Mouse (Mus musculus): Measurements from ENCODE around the gene Timm8b. TPM values are rescaled to one million over a fixed set of nuclear protein-coding genes. Genes with fewer than 3 reads are reported as not detected.

The Timm8b gene
- total RNA-seq (2021) = 100 to 1,000 TPM; 140 to 148 TPM
- long read RNA-seq, experiment 1, transcript Timm8b-201 (2 exons, 518 nt) = major isoform, 48 of 49 reads
- long read RNA-seq, experiment 1, partial matches to known transcripts = 0 of 49 reads
- long read RNA-seq, experiment 1, other reads (novel, unspliced or antisense) = 1 of 49 reads
- long read RNA-seq, experiment 2, transcript Timm8b-201 (2 exons, 518 nt) = major isoform, 50 of 50 reads
- long read RNA-seq, experiment 2, partial matches to known transcripts = 0 of 50 reads
- long read RNA-seq, experiment 2, other reads (novel, unspliced or antisense) = 0 of 50 reads

DNA sequence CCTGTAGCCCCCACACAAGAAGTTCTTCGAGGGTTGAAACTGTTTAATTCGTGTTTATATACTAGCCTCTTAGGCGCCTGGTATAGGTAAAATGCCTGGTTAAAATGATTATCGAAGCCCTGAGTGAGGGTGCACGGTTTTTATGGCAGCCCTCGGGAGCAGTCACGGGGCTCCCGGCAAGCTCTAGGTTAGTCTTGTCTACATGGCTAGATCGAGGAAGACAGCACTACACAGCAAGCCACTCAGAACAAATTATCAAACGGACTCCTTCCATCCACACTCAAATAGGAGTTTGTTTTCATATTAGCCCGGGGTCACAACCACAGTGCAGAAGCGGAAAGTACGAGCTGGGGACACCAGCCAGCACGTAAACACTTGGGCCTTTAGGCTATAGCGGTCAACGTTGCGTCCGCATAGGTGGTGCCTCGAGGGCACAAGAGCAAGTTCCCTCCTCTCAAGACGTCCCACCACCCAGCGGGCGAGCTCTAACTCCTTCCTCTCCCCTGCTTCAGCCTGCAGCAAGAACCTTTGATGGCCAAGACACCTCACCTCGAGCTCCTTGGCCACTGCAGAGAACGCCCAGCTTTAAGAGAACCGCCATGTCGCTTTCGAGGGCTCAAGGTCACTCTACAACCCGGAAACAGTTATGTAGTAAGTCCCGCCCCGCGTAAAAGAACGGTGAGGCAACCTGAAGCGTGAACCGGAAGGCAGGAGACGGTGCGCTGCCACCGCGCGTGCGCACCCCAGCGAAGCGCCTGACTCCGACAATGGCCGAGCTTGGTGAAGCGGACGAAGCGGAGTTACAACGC, at the start of gene Timm8b, which contains the start of gene Sdhd:
Gene Timm8b, plus strand, starts transcription at position 722 of the 809 bp plus-strand sequence.
Gene Sdhd, minus strand, starts transcription at position 624 of the 809 bp plus-strand sequence.
- DNase-seq = peak; percentile 87

- no peak for DNase-seq
These were observed 49.2 kb upstream of the Timm8b start, which contains the start of gene Il18 for GRCm38 (mm10) chr9:50554241-50555093. Gene Il18 (plus strand): TSS chr9:50554827.

DNA sequence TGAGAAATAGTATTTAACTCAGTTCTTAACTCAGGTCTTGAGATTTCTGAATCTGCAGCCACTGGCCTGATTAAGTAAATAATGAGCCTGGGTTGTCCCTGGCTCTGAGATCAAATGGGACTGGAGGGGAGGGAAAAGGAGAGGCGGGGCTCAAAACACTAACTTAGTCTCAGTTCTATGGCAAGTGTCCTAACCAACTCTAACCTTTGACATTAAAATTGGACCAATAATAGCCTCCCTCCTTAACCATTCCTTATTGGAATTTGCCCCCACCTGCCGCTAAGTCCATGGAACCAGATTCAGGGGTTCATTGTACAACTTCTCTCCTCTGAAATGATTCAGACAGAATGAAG, 48.6 kb upstream of the Timm8b start, which contains the start of gene Bco2:
Gene Bco2, minus strand, starts transcription at position 88 of the 353 bp plus-strand sequence.
- DNase-seq = no peak

DNA sequence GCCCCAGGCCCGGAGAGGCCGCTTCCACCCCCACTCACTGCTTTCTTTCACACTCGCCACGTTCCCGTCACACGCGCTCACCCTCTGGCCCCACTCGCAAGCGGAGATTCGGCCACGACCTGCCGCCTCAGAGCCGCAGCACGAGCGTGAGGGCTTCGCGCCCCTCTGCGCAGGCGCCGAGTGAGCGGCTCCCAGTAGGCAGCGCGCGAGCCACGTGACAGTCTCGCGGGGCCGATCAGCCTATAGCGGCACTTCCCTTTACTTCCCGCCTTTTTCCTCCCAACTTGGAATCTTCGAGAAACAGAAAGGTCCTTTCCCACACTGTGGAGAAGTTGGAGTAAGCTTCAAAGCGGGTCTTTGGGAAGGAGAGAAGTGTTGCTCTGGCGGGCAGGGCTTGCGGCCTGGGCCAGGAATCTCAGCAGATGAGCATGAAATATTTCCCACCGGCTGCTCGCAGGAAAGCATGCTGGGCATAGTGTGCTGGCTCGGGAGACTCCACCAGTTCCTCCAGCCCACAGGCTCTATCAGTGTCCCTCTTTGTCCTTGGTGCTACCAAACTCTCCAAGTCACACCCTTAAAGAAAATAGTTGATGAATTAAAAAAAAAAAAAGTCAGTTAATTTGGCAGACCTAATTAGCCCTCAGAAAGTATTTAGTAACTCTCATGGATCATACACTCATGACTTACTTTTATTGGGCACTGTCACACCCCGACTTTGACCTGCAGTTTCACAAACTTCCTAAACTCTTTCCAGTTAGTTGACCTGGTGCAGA, 42.4 kb upstream of the Timm8b start, which contains the start of gene Tex12:
Gene Tex12, minus strand, starts transcription at position 181 of the 773 bp plus-strand sequence.
- DNase-seq = no peak

DNA sequence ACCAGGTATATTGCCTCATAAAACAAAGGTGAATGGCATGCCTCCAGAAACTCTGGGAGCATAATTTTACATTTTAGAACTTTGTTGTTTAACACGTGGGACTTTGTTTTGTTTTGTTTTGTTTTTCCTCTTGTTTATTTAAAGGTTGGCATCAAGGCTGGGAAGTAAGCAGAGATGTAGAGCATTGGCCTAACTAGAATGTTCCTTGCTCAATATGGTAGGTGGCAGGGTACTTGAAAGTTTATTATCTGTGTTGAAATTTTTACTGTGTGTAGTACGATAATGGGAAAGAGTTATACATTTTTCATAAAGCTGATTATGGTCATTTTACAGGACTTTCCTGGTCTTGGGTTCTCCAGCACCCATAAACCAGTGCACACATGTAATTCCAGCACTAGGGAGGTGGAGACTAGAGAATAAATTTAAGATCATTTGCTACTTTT, 41.8 kb upstream of the Timm8b start:
- DNase-seq = no peak

GRCm38 (mm10) chr9:50565173-50565572, 38.5 kb upstream of the Timm8b start:
- no peak for DNase-seq

GRCm38 (mm10) chr9:50565940-50566339, 37.8 kb upstream of the Timm8b start:
- no peak for DNase-seq

DNA sequence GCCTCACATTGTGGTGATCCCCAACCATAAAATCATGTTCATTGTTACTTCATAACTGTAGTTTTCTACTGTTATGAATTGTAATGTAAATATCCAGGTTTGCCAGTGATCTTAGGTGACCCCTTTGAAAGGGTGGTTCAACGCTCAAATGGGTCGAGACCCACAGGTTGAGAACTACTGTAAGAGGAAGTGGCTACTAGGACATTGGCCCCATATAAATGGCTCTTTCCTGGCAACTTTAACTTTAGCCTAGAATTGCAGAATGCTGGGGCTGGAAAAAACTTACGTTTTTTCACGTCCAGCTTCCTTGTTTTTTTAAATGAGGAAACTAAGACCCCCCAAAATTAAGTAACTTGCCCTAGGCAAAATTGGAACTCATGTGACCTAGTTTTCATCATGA, 36.3 kb upstream of the Timm8b start:
- DNase-seq = no peak

DNA sequence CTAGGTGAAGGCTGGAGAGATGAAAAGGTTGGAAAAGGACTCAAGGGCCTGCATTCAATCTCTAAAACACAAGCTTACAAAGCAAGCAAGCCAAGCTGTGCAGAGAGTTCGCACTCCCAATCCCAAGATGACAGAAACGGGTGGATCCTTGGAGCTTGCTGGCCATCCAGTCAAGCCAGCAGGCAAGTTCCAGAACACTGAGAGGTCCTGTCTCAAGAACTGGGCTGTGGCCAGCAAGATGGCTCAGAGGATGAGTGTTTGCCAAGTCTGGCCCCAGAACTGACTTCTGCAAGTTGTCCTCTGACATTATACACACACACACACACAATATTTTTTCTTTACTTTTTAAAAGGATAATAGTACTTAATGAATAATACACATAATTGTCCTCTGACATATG, 35.8 kb upstream of the Timm8b start:
- no peak for DNase-seq

- no peak for DNase-seq
These were observed 33.8 kb upstream of the Timm8b start for GRCm38 (mm10) chr9:50569599-50570525.

DNA sequence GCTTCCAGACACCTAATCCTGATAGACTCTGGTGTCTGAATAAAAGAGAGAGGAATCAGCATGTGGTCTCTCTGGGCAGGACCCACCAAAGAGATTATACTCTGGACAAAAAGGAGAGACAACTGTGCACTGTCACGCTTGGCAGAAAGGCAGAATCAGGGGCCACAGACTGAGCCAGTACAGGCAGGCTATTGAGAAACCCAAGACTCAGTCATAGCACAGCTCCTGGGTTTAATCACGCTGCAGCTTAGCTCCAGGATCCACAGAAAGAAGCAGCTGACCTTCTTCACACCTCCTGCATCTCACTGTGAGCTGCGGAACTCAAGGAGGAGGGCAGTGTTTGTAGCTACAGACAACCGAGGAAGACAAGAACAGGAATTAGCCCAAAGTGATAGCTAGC, 23.3 kb upstream of the Timm8b start:
- no peak for DNase-seq

GRCm38 (mm10) chr9:50585145-50585818, 18.4 kb upstream of the Timm8b start:
- no peak for DNase-seq

- no peak for DNase-seq
These were observed 16.8 kb upstream of the Timm8b start for GRCm38 (mm10) chr9:50586955-50587354.

GRCm38 (mm10) chr9:50590856-50591518, 12.7 kb upstream of the Timm8b start:
- no peak for DNase-seq

- no peak for DNase-seq
These were observed 10.8 kb upstream of the Timm8b start for GRCm38 (mm10) chr9:50592955-50593354.

- DNase-seq = peak; percentile 24
These were observed 10.2 kb upstream of the Timm8b start for GRCm38 (mm10) chr9:50593544-50593943.

GRCm38 (mm10) chr9:50594794-50595417, 8.8 kb upstream of the Timm8b start:
- no peak for DNase-seq

- DNase-seq = peak; percentile 17
These were observed 6.7 kb upstream of the Timm8b start for GRCm38 (mm10) chr9:50596973-50597372.

DNA sequence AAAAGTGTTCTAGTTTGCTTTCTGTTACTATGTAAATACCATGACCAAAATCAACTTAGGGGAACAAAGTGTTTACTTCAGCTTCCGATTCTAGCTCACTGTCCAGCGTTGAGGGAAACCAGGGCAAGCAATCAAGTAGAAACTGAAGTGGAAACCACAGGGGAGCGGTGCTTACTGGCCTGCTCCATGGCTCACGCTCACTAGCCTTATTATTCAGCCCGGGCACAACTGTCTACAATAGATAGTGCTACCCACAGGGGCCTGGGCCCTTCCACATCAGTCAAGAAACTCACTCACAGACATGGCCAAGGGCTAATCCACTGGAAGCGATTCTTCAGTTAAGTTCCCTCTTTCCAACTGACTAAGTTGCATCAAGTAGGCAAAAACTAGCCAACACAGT, 2.2 kb upstream of the Timm8b start:
- no peak for DNase-seq
